Mouse (Mus musculus) megakaryocyte, embryonic 14.5 days (primary cell): ENCODE measurements around the gene 9530068E07Rik. TPM values are rescaled to one million over a fixed set of nuclear protein-coding genes. Genes with fewer than 3 reads are reported as not detected.
"Not testable (repeated sequence)": the region's sequence is repeated elsewhere in the genome, so short reads cannot be mapped to it uniquely, and the experiment has no call there.

ENCODE experiments used
- H3K27me3 ChIP-seq: replicated peaks from 2 replicates; pipeline ENCODE3; 2012; ENCODE audit warnings: inconsistent platforms
- H3K36me3 ChIP-seq: replicated peaks from 2 replicates; pipeline ENCODE3; 2012; ENCODE audit warnings: low read length, inconsistent platforms, mixed read lengths
- H3K4me1 ChIP-seq: 2 replicates; pipeline ENCODE4 v1.6.1; 2012; ENCODE audit warnings: inconsistent platforms
- H3K4me3 ChIP-seq: replicated peaks from 2 replicates; pipeline ENCODE3; 2012; ENCODE audit warnings: moderate library complexity, mild to moderate bottlenecking, inconsistent platforms
- H3K9me3 ChIP-seq: 2 replicates; pipeline ENCODE4 v1.6.1; 2012; ENCODE audit warnings: inconsistent platforms
- FLI1 ChIP-seq: IDR thresholded peaks from 2 replicates; pipeline ENCODE4 v1.6.1; 2012; ENCODE audit warnings: low read length, inconsistent platforms, mixed read lengths
- GATA1 ChIP-seq: IDR thresholded peaks from 3 replicates; pipeline ENCODE4 v1.6.1; 2012; ENCODE audit warnings: mixed read lengths, low read length, inconsistent platforms, borderline replicate concordance
- polyA plus RNA-seq: library from polyadenylated mRNA; stranded (reverse); fragments of >175 nt; gene quantifications from 2 replicates; pipeline ENCODE4 v1.2.3, GENCODE M21; 2012; ENCODE audit warnings: low replicate concordance; ENCODE audit not compliant: insufficient read depth

9530068E07Rik gene
- polyA plus RNA-seq, 1 experiment = 87.8 TPM

GRCm38 (mm10) chr11:52370135-52370452, 26.1 kb upstream of the 9530068E07Rik start:
- H3K27me3 ChIP-seq = no peaks in the 10 kb centered on the region
- no peak for TF ChIP-seq GATA1
- no peak for TF ChIP-seq FLI1
- H3K4me3 ChIP-seq = no peak overlapping the region
- H3K9me3 ChIP-seq = no peaks in the 10 kb centered on the region
- peaks cover 95% of the 10 kb centered on the region for H3K4me1 ChIP-seq
- H3K36me3 ChIP-seq = peaks cover 41% of the 10 kb centered on the region

GRCm38 (mm10) chr11:52370538-52370937, 25.7 kb upstream of the 9530068E07Rik start:
- Histone ChIP-seq H3K36me3 (peaks cover 45% of the 10 kb centered on the region), H3K4me1 (peaks cover 91% of the 10 kb centered on the region)
- TF ChIP-seq FLI1 = no peak
- TF ChIP-seq GATA1 = no peak

GRCm38 (mm10) chr11:52373841-52374240, 22.4 kb upstream of the 9530068E07Rik start:
- TF ChIP-seq FLI1 (no peak), GATA1 (no peak)

More at GRCm38 (mm10) chr11:52370538-52370937, 25.7 kb upstream of the 9530068E07Rik start:
- Histone ChIP-seq H3K4me3 (no peak overlapping the region), H3K9me3 (no peaks in the 10 kb centered on the region), H3K27me3 (no peaks in the 10 kb centered on the region)

GRCm38 (mm10) chr11:52374340-52374739, 21.9 kb upstream of the 9530068E07Rik start:
- Histone ChIP-seq H3K36me3 (peaks cover 69% of the 10 kb centered on the region), H3K4me1 (peaks cover 62% of the 10 kb centered on the region), H3K4me3 (no peak overlapping the region), H3K27me3 (no peaks in the 10 kb centered on the region), H3K9me3 (no peaks in the 10 kb centered on the region)
- TF ChIP-seq GATA1 = no peak
- TF ChIP-seq FLI1 = no peak

More at GRCm38 (mm10) chr11:52373841-52374240, 22.4 kb upstream of the 9530068E07Rik start:
- Histone ChIP-seq H3K27me3 (no peaks in the 10 kb centered on the region), H3K4me1 (peaks cover 66% of the 10 kb centered on the region), H3K4me3 (no peak overlapping the region), H3K36me3 (peaks cover 68% of the 10 kb centered on the region), H3K9me3 (no peaks in the 10 kb centered on the region)

- no peak overlapping the region for H3K4me3 ChIP-seq
- H3K36me3 ChIP-seq = peaks cover 91% of the 10 kb centered on the region
- no peak for TF ChIP-seq GATA1
- no peak for TF ChIP-seq FLI1
Observed at GRCm38 (mm10) chr11:52377579-52377978, 18.6 kb upstream of the 9530068E07Rik start.

GRCm38 (mm10) chr11:52379241-52379640, 17.0 kb upstream of the 9530068E07Rik start:
- H3K4me3 ChIP-seq = no peak overlapping the region
- no peak for TF ChIP-seq FLI1
- no peak for TF ChIP-seq GATA1
- peaks cover 12% of the 10 kb centered on the region for H3K4me1 ChIP-seq
- H3K27me3 ChIP-seq = no peaks in the 10 kb centered on the region
- H3K36me3 ChIP-seq = peaks cover 97% of the 10 kb centered on the region
- no peaks in the 10 kb centered on the region for H3K9me3 ChIP-seq

More at GRCm38 (mm10) chr11:52377579-52377978, 18.6 kb upstream of the 9530068E07Rik start:
- H3K9me3 ChIP-seq = no peaks in the 10 kb centered on the region
- H3K4me1 ChIP-seq = peaks cover 29% of the 10 kb centered on the region
- no peaks in the 10 kb centered on the region for H3K27me3 ChIP-seq

GRCm38 (mm10) chr11:52383741-52384140, 12.5 kb upstream of the 9530068E07Rik start:
- Histone ChIP-seq H3K27me3 (no peaks in the 10 kb centered on the region), H3K9me3 (no peaks in the 10 kb centered on the region), H3K4me3 (no peak overlapping the region), H3K4me1 (0 out of 2 replicates have a peak, but pooled peaks cover 3% of the 10 kb centered on the region), H3K36me3 (peaks cover 99% of the 10 kb centered on the region)
- TF ChIP-seq FLI1 = no peak
- TF ChIP-seq GATA1 = no peak

GRCm38 (mm10) chr11:52384667-52385066, 11.6 kb upstream of the 9530068E07Rik start:
- H3K36me3 ChIP-seq = peaks cover 97% of the 10 kb centered on the region
- H3K4me1 ChIP-seq = 0 out of 2 replicates have a peak, but pooled peaks cover 3% of the 10 kb centered on the region
- H3K4me3 ChIP-seq = no peak overlapping the region
- TF ChIP-seq FLI1 = no peak
- no peak for TF ChIP-seq GATA1
- no peaks in the 10 kb centered on the region for H3K9me3 ChIP-seq
- H3K27me3 ChIP-seq = no peaks in the 10 kb centered on the region

- TF ChIP-seq FLI1 (no peak), GATA1 (no peak)
- peaks cover 91% of the 10 kb centered on the region for H3K36me3 ChIP-seq
Observed at GRCm38 (mm10) chr11:52386892-52387291, 9.3 kb upstream of the 9530068E07Rik start.

GRCm38 (mm10) chr11:52388150-52388549, 8.1 kb upstream of the 9530068E07Rik start:
- H3K9me3 ChIP-seq = peaks cover 4% of the 10 kb centered on the region
- H3K27me3 ChIP-seq = no peaks in the 10 kb centered on the region
- peaks cover 81% of the 10 kb centered on the region for H3K36me3 ChIP-seq
- TF ChIP-seq GATA1 (no peak), FLI1 (no peak)
- peak overlapping the region; percentile 38 for H3K4me3 ChIP-seq
- H3K4me1 ChIP-seq = peaks cover 8% of the 10 kb centered on the region

More at GRCm38 (mm10) chr11:52386892-52387291, 9.3 kb upstream of the 9530068E07Rik start:
- Histone ChIP-seq H3K4me1 (peaks cover 4% of the 10 kb centered on the region; the same call in 1 of the 2 replicates), H3K9me3 (peaks cover 2% of the 10 kb centered on the region), H3K27me3 (no peaks in the 10 kb centered on the region), H3K4me3 (no peak overlapping the region)

GRCm38 (mm10) chr11:52388979-52389378, 7.2 kb upstream of the 9530068E07Rik start:
- peaks cover 74% of the 10 kb centered on the region for H3K36me3 ChIP-seq
- H3K4me1 ChIP-seq = not testable (repeated sequence)

More at GRCm38 (mm10) chr11:52388979-52389378, 7.2 kb upstream of the 9530068E07Rik start:
- not testable (repeated sequence) for H3K27me3 ChIP-seq, H3K9me3 ChIP-seq, H3K4me3 ChIP-seq
